Mouse (Mus musculus): ENCODE data around the gene Strada. TPM values are rescaled to one million over a fixed set of nuclear protein-coding genes. Genes with fewer than 3 reads are reported as not detected.

The Strada gene
- polyA plus RNA-seq, 1 experiment from 2014 or later, result 13.0 TPM

Other genes starting within 250 kb of the Strada start
- gene Cyb561, start 248.8 kb downstream of the Strada start, polyA plus RNA-seq (2015; fragmentation: Nextera tagmentation; extraction: Ambion mirVana), result 43.9 and 46.5 TPM in 2 replicates
- 18.6 and 41.2 TPM in 2 replicates for gene Ace, start 234.2 kb downstream of the Strada start, polyA plus RNA-seq (2015; fragmentation: Nextera tagmentation; extraction: Ambion mirVana)
- gene Ace3, start 207.5 kb downstream of the Strada start, polyA plus RNA-seq (2015; fragmentation: Nextera tagmentation; extraction: Ambion mirVana), result 0.07 TPM in 1 of 2 replicates, not detected in the other
- gene Kcnh6, start 194.0 kb downstream of the Strada start, polyA plus RNA-seq (2015; fragmentation: Nextera tagmentation; extraction: Ambion mirVana), result 2.1 and 2.6 TPM in 2 replicates
- 42.7 and 48.0 TPM in 2 replicates for gene Dcaf7, start 165.3 kb downstream of the Strada start, polyA plus RNA-seq (2015; fragmentation: Nextera tagmentation; extraction: Ambion mirVana)
- gene Taco1, start 136.1 kb downstream of the Strada start, polyA plus RNA-seq (2015; fragmentation: Nextera tagmentation; extraction: Ambion mirVana), result 14.0 and 17.7 TPM in 2 replicates
- gene Map3k3, start 117.6 kb downstream of the Strada start, polyA plus RNA-seq (2015; fragmentation: Nextera tagmentation; extraction: Ambion mirVana), result 5.7 and 6.1 TPM in 2 replicates
- not detected in 2 replicates for gene Gm10840, start 41.3 kb downstream of the Strada start, polyA plus RNA-seq (2015; fragmentation: Nextera tagmentation; extraction: Ambion mirVana)
- gene Limd2, start 41.3 kb downstream of the Strada start, polyA plus RNA-seq (2015; fragmentation: Nextera tagmentation; extraction: Ambion mirVana), result 80.1 and 84.3 TPM in 2 replicates
- gene Ccdc47, start 14.2 kb upstream of the Strada start, polyA plus RNA-seq (2015; fragmentation: Nextera tagmentation; extraction: Ambion mirVana), result 94.0 and 97.3 TPM in 2 replicates
- gene Ddx42, start 14.8 kb upstream of the Strada start, polyA plus RNA-seq (2015; fragmentation: Nextera tagmentation; extraction: Ambion mirVana), result 54.5 and 57.5 TPM in 2 replicates
- 42.9 and 50.8 TPM in 2 replicates for gene Ftsj3, start 53.9 kb upstream of the Strada start, polyA plus RNA-seq (2015; fragmentation: Nextera tagmentation; extraction: Ambion mirVana)
- 234 and 263 TPM in 2 replicates for gene Psmc5, start 54.0 kb upstream of the Strada start, polyA plus RNA-seq (2015; fragmentation: Nextera tagmentation; extraction: Ambion mirVana)
- 48.1 and 49.7 TPM in 2 replicates for gene Smarcd2, start 70.8 kb upstream of the Strada start, polyA plus RNA-seq (2015; fragmentation: Nextera tagmentation; extraction: Ambion mirVana)
- 0.20 and 0.27 TPM in 2 replicates for gene Tcam1, start 74.5 kb upstream of the Strada start, polyA plus RNA-seq (2015; fragmentation: Nextera tagmentation; extraction: Ambion mirVana)
- gene Gh, start 99.7 kb upstream of the Strada start, polyA plus RNA-seq (2015; fragmentation: Nextera tagmentation; extraction: Ambion mirVana), result not detected in 2 replicates
- 3.0 and 4.4 TPM in 2 replicates for gene Cd79b, start 112.6 kb upstream of the Strada start, polyA plus RNA-seq (2015; fragmentation: Nextera tagmentation; extraction: Ambion mirVana)
- 0.02 TPM in 1 of 2 replicates, not detected in the other for gene Scn4a, start 151.1 kb upstream of the Strada start, polyA plus RNA-seq (2015; fragmentation: Nextera tagmentation; extraction: Ambion mirVana)
- 0.53 and 0.54 TPM in 2 replicates for gene Prr29, start 163.3 kb upstream of the Strada start, polyA plus RNA-seq (2015; fragmentation: Nextera tagmentation; extraction: Ambion mirVana)
- 38.3 and 40.5 TPM in 2 replicates for gene Icam2, start 185.9 kb upstream of the Strada start, polyA plus RNA-seq (2015; fragmentation: Nextera tagmentation; extraction: Ambion mirVana)

Measured in intestine, embryonic 16.5 days (tissue).